Mouse (Mus musculus) v-Abl transformed pro-B cells (cell line): ENCODE results near the gene Hoxa5.

Source experiments
- in situ Hi-C, 2 experiments: fragments of 400-800 bp; cut with MboI; formaldehyde crosslinking; loops; one replicate each; pipeline ENCODE4 v1.15.1; 2025; ENCODE audit not compliant: unreplicated experiment in 2 of 2

Gene Hoxa5

DNA sequence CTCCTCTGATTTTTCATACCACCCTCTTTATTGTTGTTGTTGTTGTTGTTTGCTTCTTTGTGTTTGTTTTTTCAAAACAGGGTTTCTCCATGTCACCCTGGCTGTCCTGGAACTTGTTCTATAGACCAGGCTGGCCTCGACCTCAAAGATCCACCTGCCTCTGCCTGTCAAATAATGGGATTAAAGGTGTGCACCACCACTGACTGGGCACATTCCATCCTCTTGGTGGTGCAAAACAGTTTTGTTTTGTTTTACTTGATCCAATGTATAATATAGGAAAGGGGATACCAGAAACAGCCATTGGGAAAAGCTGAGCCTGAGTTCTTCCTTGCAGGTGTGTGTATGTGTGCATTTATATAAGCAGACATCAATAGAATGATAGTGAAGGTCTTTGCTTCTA, 17.9 kb downstream of the Hoxa5 start:
- in situ Hi-C loops: no loop called here

DNA sequence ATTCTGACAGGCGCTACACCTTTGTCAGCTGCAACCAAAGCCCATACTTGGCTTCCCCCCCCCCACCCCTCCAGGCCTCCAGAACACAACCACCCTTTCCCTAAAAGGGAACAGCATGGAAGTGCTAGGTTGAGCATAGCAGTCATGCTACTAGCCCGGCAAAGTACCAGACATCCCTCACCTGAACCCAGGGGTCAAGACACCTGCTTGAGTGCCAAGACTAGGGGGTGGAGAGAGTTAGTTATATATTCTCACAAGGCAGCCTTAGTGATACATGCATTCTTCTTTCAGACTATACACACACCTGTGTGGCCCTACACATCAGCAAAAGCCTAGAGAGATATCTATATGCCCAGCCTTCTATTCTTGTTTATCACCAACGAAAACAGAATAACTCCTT, 18.6 kb downstream of the Hoxa5 start:
- in situ Hi-C loops: no loop called here

DNA sequence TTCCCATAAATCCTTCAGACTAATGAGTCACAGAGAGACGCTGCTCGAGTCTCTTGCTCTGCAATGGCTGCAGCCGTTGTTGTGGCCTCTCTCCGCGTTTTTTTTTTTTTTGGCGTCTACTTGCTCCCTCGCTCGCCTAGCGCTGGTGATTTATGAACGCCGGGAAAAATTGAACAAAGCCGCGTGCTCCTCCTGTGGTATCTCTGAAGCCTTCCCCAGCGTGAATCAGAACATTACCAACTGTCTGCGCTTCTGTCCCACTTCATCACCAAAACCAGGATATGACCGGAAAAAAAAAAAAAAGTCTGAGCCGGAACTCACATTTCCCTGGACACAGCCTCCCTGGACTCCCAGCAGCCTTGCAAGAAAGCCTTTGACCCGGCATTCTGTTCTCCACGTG, 19.2 kb downstream of the Hoxa5 start:
- in situ Hi-C loops: no loop called here

DNA sequence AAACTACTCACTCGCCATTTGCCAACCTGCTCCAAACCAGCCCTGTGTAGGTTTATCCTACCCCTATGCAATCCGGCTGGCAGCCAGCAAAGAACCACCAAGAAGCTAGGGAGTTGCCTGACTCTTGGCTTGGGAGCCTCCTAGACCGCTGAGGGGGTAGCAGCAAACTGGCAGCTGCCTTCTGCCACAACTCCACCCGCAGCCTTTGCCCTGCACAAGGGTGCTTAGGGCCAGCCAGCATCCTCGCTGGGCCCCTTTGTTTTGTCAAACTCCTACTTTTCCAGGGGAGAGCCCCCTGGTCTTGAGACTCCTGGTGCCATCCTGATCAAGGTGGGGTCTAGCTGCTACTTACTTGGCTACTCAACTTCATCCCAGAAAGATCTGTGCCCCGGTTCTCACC, 19.7 kb downstream of the Hoxa5 start:
- in situ Hi-C loops: no loop called here

DNA sequence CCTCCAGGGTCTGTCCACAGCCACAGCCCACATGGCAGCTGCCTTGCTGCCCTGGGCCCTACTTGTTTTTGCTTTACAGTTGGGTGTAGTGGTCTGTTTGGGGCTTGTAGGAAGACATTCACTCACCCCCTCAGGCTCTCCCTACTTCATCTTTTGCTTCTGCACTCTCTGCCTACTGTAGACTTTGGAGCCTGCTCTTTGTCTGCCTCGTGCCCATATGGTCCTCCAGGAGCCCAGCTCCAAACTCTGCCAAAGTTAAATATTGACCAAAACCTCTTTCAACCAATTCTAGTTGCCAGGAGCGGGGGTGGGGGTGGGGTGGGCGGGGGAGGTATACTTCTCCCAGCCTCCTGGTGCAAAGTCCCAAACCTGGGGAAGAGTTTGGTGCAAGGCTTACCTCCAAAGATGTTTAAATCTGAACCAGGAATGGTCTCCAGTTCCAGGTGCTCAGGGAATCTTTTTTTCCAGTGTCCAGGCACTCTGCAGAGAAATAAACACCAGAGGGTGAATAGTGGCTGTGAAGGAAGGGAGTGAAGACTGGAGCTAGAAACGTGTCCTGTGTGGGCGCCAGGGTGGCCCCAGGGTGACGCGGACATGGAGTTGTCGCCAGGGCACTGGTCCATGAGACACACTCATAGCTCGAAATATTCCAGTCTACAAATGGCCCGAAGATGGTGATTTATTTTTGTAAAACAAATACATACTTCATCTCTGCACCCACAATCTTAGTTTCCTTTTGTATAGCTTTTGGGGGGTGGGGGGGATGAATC, 20.9 kb downstream of the Hoxa5 start:
- in situ Hi-C loops: no loop called here

DNA sequence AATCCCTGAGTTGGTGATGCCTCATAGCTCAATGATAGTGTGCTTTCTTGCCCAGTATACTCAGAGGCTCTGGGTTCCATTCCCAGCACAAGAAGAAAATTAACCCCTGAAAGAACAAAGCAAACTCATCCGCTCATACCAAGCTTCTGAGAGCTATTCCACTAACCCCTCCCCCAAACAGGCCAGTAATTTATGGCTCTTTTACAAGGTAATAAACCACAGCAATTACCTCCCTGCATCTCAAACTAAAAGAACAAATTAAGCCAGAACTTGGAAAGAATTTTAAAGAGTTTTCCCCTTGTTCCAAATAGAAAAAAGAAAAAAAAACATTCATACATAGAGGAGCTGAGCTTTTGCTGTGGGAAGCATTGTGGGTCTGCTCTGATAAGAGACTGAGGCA, 21.6 kb downstream of the Hoxa5 start:
- in situ Hi-C loops: no loop called here

DNA sequence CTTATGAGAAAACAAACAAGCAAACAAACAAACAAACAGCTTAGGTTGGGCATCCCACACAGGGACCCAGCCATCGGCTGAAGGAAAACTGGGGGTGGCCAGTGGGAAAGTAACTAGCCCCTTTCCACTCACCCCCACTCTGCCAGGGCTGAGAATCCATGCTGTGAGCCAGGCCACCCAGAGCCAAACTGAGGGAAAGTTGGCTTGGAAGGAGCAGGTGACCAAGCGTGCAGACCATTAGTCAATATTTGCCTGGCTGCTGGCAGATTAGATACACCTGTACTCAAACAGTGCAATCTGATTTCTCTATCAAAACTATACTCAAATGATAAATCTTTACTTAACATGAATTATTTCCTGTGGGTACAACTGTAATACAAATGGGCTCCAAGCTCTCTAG, 22.4 kb downstream of the Hoxa5 start:
- in situ Hi-C loops: no loop called here

DNA sequence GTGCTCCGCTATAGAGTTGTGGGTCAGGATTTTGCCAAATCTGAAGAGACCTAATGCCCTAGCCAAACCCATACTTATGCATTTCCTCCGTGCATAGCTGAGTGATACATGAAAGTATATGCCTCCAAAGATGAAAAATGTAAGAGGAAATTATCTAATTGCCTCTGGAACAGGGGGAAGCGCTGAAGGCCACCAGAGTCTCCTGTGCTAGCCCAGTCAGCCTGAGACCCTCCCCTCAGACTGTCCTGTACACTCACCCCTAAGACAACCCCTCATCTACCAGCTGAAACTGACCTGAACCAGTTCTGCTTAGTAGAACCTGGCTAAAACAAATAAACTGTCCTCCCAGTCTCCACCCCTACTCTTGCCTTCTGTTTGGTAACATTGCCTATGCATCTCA, 23.7 kb downstream of the Hoxa5 start:
- in situ Hi-C loops: no loop called here

DNA sequence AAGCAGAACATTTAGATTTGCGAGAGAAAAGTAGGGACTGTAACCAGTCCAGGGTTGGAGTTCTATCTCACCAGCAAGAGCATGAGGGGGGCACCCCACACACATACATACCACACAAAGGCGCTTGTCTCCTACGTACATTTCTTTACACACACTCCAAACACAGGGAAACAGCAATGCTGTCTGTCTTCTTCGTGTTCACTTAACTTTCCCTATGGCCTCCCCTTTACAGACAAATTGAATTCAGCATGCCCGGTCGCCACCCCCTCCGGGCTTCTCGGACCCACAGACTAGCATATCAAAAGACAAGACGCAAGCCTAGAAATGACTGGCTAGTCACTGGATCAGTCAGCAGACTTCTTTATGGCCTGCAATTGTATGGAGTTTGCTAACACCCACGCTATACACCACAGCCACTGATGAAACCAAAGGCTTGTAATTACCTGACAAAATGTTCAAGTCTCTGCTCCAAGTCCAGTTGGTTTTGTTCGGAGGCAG, 24.1 kb downstream of the Hoxa5 start:
- in situ Hi-C loops: no loop called here

DNA sequence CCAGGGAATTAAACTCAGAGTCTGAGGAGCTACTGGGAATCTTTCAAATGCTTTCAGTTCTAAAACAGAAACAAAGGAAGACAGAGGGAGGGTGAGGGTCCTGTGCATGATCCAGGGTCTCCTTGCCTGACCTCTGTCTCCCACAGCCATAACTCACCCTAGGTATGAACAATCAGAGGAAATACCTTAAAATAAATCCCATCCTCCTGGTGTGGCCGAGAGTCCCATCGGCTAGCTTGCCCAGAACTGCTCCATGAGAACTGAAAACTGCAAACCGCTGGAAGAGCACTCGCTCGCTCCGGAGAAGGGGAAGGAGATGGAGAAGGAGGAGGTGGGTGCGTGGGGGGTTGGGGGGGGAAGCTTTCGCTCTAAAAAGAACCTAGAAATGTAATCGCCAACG, 24.7 kb downstream of the Hoxa5 start:
- in situ Hi-C loops: no loop called here

DNA sequence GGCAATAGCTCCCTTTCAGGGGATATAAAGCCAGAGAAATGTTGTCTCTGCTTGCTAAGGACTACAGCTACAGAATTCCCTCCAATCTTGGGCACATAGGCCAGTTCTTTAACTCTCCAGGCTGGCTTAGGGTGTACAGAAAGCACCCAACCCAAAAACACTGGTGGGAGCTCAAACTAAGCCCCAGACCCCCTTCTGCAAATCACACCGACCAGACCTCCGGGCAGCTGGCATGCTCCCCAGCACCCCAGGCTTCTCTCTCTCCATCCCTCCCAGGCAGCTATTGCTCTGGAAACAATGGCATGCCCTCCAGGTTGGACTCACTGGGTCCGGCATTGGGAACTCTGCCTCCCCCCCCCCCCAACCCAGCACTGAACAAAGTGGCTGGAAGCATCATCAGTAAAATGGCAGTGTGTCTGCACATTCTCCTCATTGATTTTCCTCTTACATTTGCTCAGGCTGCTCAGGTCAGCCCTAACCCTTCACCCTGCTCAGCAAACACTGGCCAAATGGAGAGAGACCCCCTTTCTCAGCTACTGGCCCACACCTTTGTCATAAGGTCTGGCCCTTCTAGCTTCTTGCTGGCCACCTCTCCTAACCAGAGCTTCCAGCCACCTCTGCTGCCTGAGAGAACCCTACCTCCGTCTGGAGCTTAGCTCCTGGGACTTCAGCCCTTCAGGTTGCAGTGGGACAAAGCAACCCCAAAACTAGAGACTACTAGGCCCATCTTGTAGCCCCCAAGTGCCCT, 25.3 kb downstream of the Hoxa5 start:
- in situ Hi-C loops: no loop called here

DNA sequence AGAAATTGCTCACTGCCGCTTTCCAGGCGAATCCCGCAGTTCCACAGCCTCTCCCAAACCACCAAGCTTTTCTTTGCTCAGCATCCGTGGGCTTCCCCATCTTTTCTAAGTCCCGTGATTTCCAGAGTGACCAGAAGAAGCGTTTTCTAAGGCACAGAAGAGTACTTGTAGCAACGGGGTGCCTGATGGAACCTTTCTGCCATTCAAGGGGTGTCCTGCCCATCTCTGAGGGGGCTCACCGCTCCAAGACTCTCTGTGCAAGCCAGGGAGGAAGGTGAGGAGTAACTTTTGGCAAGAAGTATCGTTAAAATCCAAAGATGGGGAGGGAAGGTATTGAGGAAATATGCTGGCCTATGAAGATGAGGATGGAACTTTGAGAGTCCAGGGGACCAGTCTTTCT, 26.6 kb downstream of the Hoxa5 start:
- in situ Hi-C loops: no loop called here

DNA sequence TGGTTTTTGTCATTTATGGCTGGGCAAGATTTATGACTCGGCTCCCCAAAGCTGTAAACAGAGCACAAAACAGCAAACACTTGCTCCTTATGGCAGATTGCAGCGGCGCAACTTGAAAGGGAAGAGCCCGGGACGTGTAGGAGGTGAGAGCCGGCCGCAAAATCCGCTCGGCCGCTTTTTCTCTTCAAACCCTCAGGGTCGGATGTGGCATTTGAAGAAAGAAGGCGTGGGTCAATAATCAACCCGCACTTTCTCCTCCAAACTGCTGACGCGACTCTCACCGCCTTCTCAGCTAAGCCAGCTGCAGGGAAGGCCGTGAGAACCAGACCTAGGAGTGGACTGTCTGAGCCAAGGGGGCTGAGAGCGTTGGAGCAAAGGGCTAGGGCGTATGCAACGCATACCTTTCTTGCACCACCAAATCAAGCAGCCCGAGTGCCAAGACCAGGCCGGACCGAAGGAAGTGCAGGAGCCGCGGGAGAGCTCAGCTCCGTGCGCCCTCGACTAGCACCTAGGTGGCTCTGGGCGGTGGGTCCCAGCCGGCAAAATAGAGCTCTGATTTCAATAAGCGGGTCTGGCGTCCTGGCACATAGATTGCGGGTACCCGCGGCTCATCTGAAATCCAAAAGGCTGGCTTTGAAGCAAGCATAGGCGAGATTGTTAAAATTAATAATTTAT, 27.2 kb downstream of the Hoxa5 start, which contains the start of gene 5730596B20Rik:
Gene 5730596B20Rik, plus strand, starts transcription at position 438 of the 675 bp plus-strand sequence.
- in situ Hi-C loops: no loop called here

DNA sequence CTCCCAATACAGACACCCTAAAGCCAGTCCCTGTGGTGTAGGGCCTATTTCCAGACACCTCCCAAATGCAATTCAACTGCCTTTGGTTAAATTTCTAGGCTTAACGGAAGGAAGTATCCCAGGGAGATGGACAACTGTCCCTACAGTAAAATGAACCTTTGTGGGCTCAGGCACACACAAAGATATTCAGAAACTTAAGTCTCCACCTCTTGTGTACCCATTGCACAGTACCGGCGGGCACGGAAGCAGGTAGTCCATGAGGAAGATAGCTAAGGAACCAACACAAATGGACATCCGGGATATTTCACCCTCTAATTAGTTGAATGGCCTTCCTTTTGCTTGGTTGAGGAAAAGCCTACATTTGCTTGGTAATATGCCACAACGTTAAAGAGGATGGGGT, 28.0 kb downstream of the Hoxa5 start:
- in situ Hi-C loops: no loop called here

DNA sequence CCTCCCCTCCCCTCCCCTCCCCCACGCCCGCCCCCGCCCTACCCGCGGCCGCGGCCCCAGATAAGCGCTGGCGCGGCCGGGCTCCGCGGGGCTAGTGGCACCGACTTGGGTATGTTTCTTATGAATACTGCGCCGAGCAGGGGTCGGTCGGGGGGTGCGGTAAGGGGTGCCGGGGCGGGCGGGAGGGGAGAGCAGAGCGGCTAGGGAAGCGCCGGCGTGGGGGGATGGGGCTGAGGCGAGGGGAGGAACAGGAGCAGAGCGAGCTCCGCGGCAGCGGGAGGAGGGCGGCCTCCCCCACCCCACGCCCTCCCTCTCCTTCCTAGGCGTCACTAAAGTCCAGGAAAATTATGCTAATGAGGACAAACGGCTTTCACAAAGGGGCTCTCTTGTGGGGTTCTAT, 28.5 kb downstream of the Hoxa5 start:
- in situ Hi-C loops: no loop called here

DNA sequence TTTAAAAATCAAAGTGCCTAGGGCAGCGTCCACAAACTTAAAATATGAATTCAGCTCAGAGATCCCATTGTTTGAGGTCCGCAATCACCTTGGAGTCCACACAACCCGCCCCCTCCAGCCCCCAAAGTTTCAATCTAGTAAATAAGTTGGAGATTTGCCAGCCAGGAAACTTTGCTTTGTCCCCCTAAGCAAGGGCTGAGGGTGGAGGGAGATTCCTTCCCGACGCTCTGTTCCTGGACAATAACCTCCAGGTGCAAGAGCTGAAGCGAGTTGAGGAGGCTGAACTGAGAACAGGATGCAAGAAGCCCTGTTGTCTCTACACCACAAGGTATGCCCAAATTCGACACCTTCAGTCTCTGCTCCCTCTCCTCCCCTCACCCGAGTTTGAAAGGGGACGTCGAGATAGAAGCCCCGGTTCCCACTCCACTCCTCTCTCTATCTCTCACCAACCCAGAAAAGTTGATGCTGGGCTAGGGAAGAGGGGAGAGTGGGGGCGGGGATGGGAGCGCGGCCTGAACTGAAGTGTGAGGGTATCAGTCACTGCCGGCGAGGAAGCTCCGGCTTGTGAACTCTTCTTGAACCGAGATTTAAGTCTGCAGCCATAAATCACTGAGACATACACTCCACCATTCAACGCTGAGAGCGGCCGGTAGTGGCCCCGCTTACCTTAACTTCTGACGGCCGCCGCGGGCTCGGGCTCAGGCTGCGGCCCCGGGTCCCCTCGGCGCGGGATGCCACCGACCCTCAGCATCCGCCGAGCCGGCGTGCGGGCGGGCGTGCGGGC, 29.2 kb downstream of the Hoxa5 start:
- in situ Hi-C loops: no loop called here

DNA sequence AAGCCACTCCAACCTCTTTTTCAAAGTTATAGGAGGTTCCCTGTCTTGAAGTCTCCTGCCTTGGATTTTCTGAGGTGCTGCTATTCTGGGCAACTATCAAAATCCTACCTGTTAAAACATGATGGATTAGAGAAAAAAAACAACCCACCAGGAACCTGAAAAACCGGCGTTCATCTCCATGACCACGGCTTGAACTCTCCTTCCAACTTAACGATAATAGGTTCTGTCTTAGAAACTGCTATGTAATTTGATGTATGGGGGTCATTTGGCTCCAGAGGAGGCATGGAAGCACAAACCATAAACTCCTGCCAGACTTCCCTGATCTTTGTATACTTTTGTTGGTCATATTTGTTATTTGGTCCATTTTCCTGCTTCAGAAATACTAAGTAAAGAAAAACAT, 30.7 kb downstream of the Hoxa5 start:
- in situ Hi-C loops: no loop called here

DNA sequence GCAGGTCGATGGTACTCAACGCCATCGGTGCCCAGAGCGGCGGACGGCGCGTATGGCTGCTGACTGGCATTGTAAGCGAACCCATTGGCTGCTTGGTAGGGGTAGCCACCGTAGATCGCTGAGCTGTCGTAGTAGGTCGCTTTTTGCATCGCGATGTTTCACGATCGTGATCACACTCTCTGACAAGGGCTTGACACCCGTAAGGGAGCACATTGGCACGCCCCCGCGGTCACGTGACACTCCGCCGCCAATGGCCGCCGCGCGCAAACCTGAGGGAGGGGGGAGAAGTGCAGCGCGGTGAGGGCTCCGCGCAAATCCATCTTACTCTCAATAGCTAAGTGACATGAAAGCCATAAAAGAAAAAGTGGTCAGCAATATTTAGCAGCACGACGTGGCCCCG, 31.9 kb downstream of the Hoxa5 start:
- in situ Hi-C loops: no loop called here

DNA sequence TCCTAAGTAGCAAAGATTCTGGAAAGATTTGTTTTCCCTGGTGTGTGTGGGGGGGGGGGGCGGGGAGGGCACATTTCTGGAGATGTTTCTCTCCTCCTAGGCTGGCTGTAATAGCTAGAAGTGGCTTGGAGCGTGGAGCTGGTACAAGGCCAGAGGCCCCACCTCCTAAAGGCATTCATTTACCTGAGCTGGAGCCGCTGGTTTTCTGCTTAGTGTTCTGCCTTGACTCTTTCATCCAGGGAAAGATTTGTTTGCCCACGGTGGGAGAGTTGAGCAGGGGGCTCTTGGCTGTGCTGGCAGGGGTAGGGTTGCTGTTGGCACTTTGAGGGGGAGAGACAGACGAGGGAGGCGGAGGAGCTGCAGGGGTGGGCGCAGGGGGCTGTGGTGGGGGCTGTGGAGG, 32.4 kb downstream of the Hoxa5 start:
- in situ Hi-C loops: no loop called here

DNA sequence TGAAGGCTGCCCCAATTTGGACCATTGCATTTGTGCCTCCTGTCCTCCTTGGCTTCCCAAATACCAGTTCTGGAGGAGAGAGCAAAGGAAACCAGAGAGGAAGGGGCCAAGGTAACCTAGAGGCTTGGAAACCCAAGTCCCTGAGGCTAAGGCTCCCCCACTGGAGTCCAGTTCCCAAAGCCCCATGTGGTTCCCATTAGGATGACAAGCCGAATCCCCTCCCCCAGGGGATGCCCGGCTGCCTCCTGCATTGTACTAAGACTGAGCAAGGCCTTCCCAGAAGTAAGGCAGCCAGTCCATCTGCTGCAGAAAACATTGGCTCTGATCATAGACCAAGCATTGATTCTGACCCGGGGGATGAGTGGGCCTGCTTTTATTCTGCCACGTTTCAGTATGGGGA, 33.1 kb downstream of the Hoxa5 start:
- in situ Hi-C loops: no loop called here

DNA sequence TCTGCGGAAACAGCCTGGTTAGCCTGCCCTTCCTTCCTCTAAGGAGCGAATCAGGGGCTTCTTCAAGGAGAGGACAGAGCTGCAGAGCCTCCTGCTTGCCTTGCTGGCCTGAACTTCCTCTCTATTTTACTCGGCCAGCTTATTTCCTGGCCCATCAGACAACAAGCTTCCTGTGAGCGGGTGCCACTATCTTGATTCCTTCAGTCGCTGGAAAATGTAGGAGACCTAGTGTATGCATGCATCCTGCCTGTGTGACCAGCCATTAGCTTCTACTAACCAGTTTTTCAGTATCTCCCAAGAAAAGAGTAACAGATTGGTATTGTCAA, 33.5 kb downstream of the Hoxa5 start:
- in situ Hi-C loops: no loop called here
